Mouse (Mus musculus): ENCODE results near the gene Zbtb3. TPM values are rescaled to one million over a fixed set of nuclear protein-coding genes. Genes with fewer than 3 reads are reported as not detected.
A peak's percentile ranks its signal among the peaks of the same experiment; 100 is the strongest.

The Zbtb3 gene
- total and polyA plus RNA-seq, 3 experiments = 1.2 to 2.5 (median 2.2) TPM

DNA sequence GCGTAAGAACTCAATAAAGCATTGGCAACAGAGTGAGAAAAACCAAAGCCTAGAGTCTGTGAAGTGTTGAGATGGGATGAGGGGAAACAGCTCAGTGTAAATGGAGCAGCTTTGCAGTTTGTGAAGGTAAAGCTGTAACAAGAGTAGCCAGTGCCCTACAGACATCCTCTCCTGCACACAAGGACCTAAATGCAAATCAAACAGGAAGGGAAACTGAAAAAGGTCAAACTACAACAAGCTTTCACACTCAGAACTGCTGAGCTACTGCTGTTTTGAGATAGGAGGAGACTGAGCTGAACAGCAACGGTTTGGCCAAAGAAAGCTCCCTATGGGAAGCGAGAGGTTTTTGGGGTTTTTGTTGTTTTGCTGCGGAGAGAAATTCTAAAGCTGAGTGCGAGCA lies 4.5 kb downstream of the Zbtb3 start:
- Histone ChIP-seq H3K4me1 (ENCODE audit: control insufficient read depth in 1 of 2, insufficient read depth in 2 of 2) (peaks cover 14 to 73% of the 10 kb centered on the region in 2 experiments), H3K36me3 (replicated peaks in 1 of 2; ENCODE audit: control insufficient read depth in 1 of 2, insufficient read depth in 1 of 2, low read length in 1 of 2) (peaks cover 26 to 53% of the 10 kb centered on the region in 2 experiments), H3K4me3 (replicated peaks in 1 of 3; ENCODE audit: low read depth in 2 of 3, low read length in 2 of 3, poor library complexity in 1 of 3) (peak overlapping the region; percentile 19 to 38 (median 36)), H3K9me3 (replicated peaks; ENCODE audit: low read length) (no peaks in the 10 kb centered on the region), H3K9ac (ENCODE audit: insufficient read depth, low read depth) (peak overlapping the region; percentile 57), H3K4me2 (ENCODE audit: insufficient read depth, low read depth, poor library complexity, severe bottlenecking) (peak overlapping the region; percentile 72), H3K27ac (ENCODE audit: insufficient read depth, low read depth) (peak overlapping the region; percentile 97), H3K79me2 (replicated peaks; ENCODE audit: control insufficient read depth, extremely low read depth, insufficient read depth, poor library complexity, severe bottlenecking) (peaks cover 8% of the 10 kb centered on the region; the same call in 1 of the 2 replicates), H3K27me3 (replicated peaks) (no peaks in the 10 kb centered on the region)
- in situ Hi-C loops (cut with MboI; ENCODE audit: low pct_ligation_motif_present, low pct_unique_long_range_greater_than_20kb, low sequenced_read_pairs) (no loop called here), dilution Hi-C loops (cut with MboI; ENCODE audit: extremely low pct_ligation_motif_present, extremely low pct_unique_long_range_greater_than_20kb, low sequenced_read_pairs) (no loop called here)
- TF ChIP-seq PAX5 (IDR thresholded peaks at IDR 0.05; ENCODE audit: low read length) (no peak), ETS1 (conservative IDR thresholded peaks at IDR 0.05; ENCODE audit: low read depth, low read length) (peak; percentile 72), SIN3A (IDR thresholded peaks at IDR 0.05; ENCODE audit: low read length) (peak; percentile 93), JUN (IDR thresholded peaks at IDR 0.05; ENCODE audit: insufficient read depth, low read depth, low read length) (no peak), MXI1 (IDR thresholded peaks at IDR 0.05; ENCODE audit: low read depth, low read length) (0 out of 2 replicates have a peak, but pooled peaks have one; percentile 14), MAZ (IDR thresholded peaks at IDR 0.05; ENCODE audit: low read depth, low read length) (no peak), HCFC1 (IDR thresholded peaks at IDR 0.05; ENCODE audit: low read depth, low read length) (peak; percentile 42; the same call in 1 of the 2 replicates), POLR2AphosphoS2 (IDR thresholded peaks at IDR 0.05; ENCODE audit: low read depth, low read length) (peak; percentile 46; the same call in 1 of the 2 replicates), KAT2A (IDR thresholded peaks at IDR 0.05; ENCODE audit: insufficient replicate concordance, low read length) (no peak), MYC (IDR thresholded peaks at IDR 0.05; ENCODE audit: low read depth, low read length) (peak; percentile 29; the same call in 1 of the 2 replicates), ZC3H11A (IDR thresholded peaks at IDR 0.05; ENCODE audit: low read depth, low read length) (no peak), JUND (conservative IDR thresholded peaks at IDR 0.05; ENCODE audit: low read depth, low read length) (no peak), USF2 (conservative IDR thresholded peaks at IDR 0.05; ENCODE audit: low read depth, low read length) (no peak), CHD2 (IDR thresholded peaks at IDR 0.05; ENCODE audit: low read length) (0 out of 2 replicates have a peak, but pooled peaks have one; percentile 15), MAFK (IDR thresholded peaks at IDR 0.05; ENCODE audit: insufficient replicate concordance, low read length) (peak; percentile 63), TBP (conservative IDR thresholded peaks at IDR 0.05; ENCODE audit: low read depth, low read length) (no peak), MEF2A (IDR thresholded peaks at IDR 0.05; ENCODE audit: borderline replicate concordance, low read depth, low read length) (peak; percentile 38; the same call in 1 of the 2 replicates), UBTF (IDR thresholded peaks at IDR 0.05; ENCODE audit: low read depth, low read length) (no peak), NRF1 (IDR thresholded peaks at IDR 0.05; ENCODE audit: low read depth, low read length) (no peak), RAD21 (IDR thresholded peaks at IDR 0.05; ENCODE audit: low read depth, low read length) (no peak), BHLHE40 (IDR thresholded peaks at IDR 0.05; ENCODE audit: low read depth, low read length) (peak; percentile 39; the same call in 1 of the 2 replicates), CHD1 (IDR thresholded peaks at IDR 0.05; ENCODE audit: low read depth, low read length) (0 out of 2 replicates have a peak, but pooled peaks have one; percentile 44), MAX (IDR thresholded peaks at IDR 0.05; ENCODE audit: low read length) (peak; percentile 21; the same call in 1 of the 2 replicates), RCOR1 (conservative IDR thresholded peaks at IDR 0.05; ENCODE audit: low read depth, low read length) (peak; percentile 52; the same call in 1 of the 2 replicates), GABPA (IDR thresholded peaks at IDR 0.05; ENCODE audit: insufficient replicate concordance, low read depth, low read length) (no peak), ELF1 (IDR thresholded peaks at IDR 0.05; ENCODE audit: low read depth, low read length) (peak; percentile 50; the same call in 1 of the 2 replicates), EP300 (IDR thresholded peaks at IDR 0.05; ENCODE audit: low read length) (peak; percentile 86), E2F4 (IDR thresholded peaks at IDR 0.05; ENCODE audit: insufficient replicate concordance, low read depth, low read length) (no peak), POLR2A (IDR thresholded peaks at IDR 0.05; ENCODE audit: low read depth, low read length) (peak; percentile 47; the same call in 1 of the 2 replicates), IRF4 (IDR thresholded peaks at IDR 0.05; ENCODE audit: low read depth, low read length) (peak; percentile 88), TCF12 (IDR thresholded peaks at IDR 0.05; ENCODE audit: low read depth, low read length) (peak; percentile 71; the same call in 1 of the 2 replicates), SMC3 (IDR thresholded peaks at IDR 0.05; ENCODE audit: low read depth, low read length) (no peak; the same call in 1 of the 2 replicates), NELFE (IDR thresholded peaks at IDR 0.05; ENCODE audit: low read depth, low read length) (no peak), ZMIZ1 (IDR thresholded peaks at IDR 0.05; ENCODE audit: low read depth, low read length) (0 out of 2 replicates have a peak, but pooled peaks have one; percentile 52), ZNF384 (IDR thresholded peaks at IDR 0.05; ENCODE audit: low read depth, low read length) (no peak), ZKSCAN1 (IDR thresholded peaks at IDR 0.05; ENCODE audit: borderline replicate concordance, low read depth, low read length) (no peak), USF1 (IDR thresholded peaks at IDR 0.05; ENCODE audit: low read depth, low read length) (no peak), CTCF (conservative IDR thresholded peaks at IDR 0.05 in 1 of 2, IDR thresholded peaks at IDR 0.05 in 1 of 2; ENCODE audit: low read depth in 2 of 2, low read length in 2 of 2) (no peak)
- DNase-seq (ENCODE audit: extremely low read depth) = peak; percentile 78
